Mouse (Mus musculus): ENCODE results near the gene Sall4.

- no peak for TF ChIP-seq CTCF (IDR thresholded peaks at IDR 0.05; ENCODE audit: control insufficient read depth, insufficient read depth, low read length)
- TF ChIP-seq POLR2A (IDR thresholded peaks at IDR 0.05; ENCODE audit: borderline replicate concordance, control insufficient read depth, low read depth, low read length), result no peak
Measured at GRCm38 (mm10) chr2:168764460-168764867, 3.3 kb downstream of the Sall4 start.
